Mouse (Mus musculus) lung, postnatal 25 days (tissue): ENCODE data around the gene Gm13128.
"Not testable (repeated sequence)": the region's sequence is repeated elsewhere in the genome, so short reads cannot be mapped to it uniquely, and the experiment has no call there.

ENCODE experiments used
- DNase-seq: peaks from one replicate; pipeline ENCODE4 v3.0.0; 2022; ENCODE audit warnings: low spot score

The Gm13128 gene

GRCm38 (mm10) chr4:144329949-144330348 lies at the start of gene Gm13128:
Gm13128 (plus strand) TSS chr4:144330249.
- DNase-seq = not testable (repeated sequence)

DNA sequence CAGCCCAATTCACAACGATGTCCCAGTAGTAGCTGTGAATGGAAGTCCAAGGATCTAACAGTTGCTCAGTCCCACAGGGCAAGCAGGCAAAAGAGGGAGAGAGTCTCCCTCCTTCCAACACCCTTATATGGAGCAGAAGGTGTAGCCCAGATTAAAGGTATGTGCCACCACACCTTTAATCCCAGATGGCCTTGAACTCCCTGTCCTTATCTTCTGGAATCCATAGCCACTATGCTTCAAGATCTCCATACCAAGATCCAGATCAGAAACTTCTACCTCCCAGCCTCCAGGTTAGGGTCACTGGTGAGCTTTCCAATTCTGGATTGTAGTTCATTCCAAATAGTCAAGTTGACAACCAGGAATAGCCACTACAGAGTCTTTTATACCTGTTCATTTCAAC lies 49.7 kb upstream of the Gm13128 start, which contains the start of gene Pramel5:
Pramel5 (minus strand) TSS at position 101 of the 400 bp plus-strand sequence.
- DNase-seq = not testable (repeated sequence)

- DNase-seq = not testable (repeated sequence)
These were observed 30.6 kb upstream of the Gm13128 start for GRCm38 (mm10) chr4:144299414-144299813.

DNA sequence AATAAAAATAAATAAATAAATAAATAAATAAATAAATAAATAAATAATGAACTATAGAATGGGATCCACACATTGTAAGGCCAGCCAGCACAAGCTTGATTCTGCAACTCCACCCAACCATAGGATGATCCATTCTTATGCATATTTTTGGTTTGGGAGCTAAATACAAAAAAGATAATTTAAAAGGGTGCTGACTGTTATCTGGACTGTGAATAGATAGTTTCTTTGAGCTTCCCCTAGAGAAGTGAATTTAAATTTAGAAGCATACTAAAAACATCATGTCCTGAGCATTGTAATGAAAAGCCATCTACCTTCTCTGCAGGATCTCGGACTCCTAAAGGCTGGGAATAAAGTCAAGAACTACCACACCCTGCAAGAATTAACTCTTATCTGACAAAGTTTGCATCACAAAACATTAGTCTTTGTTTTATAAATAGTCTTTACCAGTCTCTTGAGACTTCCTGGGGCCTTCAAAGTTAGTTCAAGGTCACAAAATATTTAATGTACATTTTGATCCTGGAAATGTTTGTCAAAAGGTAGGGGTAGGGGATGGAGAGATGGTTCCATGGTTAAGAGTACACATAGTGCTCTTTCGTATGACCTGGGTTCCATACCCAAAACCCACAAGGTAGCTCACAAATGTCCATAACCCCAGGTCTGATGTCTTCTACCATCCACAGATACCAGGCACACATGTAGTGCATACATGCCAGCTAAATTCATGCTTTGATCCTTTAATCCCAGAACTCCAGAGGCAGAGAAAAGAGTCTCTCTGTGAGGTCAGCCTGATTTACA lies 17.2 kb upstream of the Gm13128 start:
- DNase-seq = not testable (repeated sequence)

- not testable (repeated sequence) for DNase-seq
These were observed 5.8 kb downstream of the Gm13128 start for GRCm38 (mm10) chr4:144335856-144336255.

- DNase-seq = not testable (repeated sequence)
These were observed 27.6 kb downstream of the Gm13128 start, which contains the start of gene Gm13119 for GRCm38 (mm10) chr4:144357642-144358041. Gm13119 (plus strand) TSS chr4:144357942.

DNA sequence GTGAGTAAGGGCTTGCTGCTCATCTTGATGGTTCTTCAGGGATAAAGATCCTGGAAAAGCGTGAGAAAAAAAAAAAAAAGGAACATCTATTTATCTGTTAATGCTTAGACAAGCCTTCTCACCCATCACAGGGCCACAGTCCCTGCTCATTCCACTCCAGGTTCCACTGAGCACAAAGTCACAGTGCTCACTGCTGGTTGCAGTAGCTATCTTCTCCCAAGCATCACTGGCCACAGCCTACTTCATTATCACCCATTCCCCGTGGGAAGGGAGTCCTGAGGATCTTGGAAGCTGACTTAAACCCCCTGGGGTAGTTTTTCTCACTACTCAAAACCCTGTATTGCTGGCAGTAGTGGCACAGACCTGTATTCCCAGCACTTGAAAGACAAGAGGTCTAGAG lies 47.9 kb downstream of the Gm13128 start, which contains the start of gene Pramef20:
Pramef20 (minus strand) TSS at position 23 of the 400 bp plus-strand sequence.
- no peak for DNase-seq
